Mouse (Mus musculus) embryonic stem cell, embryonic (primary cell): Measurements from ENCODE around the gene Azgp1.

Source experiments
- CTCF ChIA-PET, 4 experiments: fragments of 300-600 bp in 2 of 4; fragments of 350-600 bp in 2 of 4; sonication (Branson Sonifier 250); formaldehyde crosslinking; loops; one replicate each; lab custom pipeline; 2022; ENCODE audit warnings: inconsistent platforms in 2 of 4; lab: Charles Lee
- POLR2A ChIA-PET, 4 experiments: fragments of 300-600 bp in 2 of 4; fragments of 350-600 bp in 2 of 4; sonication (Branson Sonifier 250); formaldehyde crosslinking; loops; one replicate each; lab custom pipeline; 2022; ENCODE audit warnings: antibody characterized with exemption in 4 of 4, inconsistent platforms in 1 of 4; lab: Charles Lee

The Azgp1 gene

GRCm38 (mm10) chr5:137981300-137981699, at the start of gene Azgp1:
Azgp1 (plus strand) TSS chr5:137981520.
- CTCF ChIA-PET = no interaction called here
- POLR2A ChIA-PET = no interaction called here

GRCm38 (mm10) chr5:137933934-137934333, 47.4 kb upstream of the Azgp1 start:
- POLR2A ChIA-PET = interaction anchor here in 3 of 4 experiments (0.6 to 1.6 kb wide), 7 partner anchors 9 to 488 kb away, joined by 3 to 8 read pairs (median 3); partner anchors contain the start of gene Zkscan1 (in 1 of the 3)
- CTCF ChIA-PET = interaction anchor here in 2 of 4 experiments (0.6 to 1.1 kb wide), 2 partner anchors 197 to 276 kb away, joined by 3 to 7 read pairs; no protein-coding TSS in a partner anchor

GRCm38 (mm10) chr5:137936486-137936885, 44.8 kb upstream of the Azgp1 start:
- POLR2A ChIA-PET = no interaction called here
- CTCF ChIA-PET = interaction anchor here in 2 of 4 experiments (1.1 to 1.7 kb wide), 2 partner anchors 15 to 28 kb away, joined by 4 to 7 read pairs; no protein-coding TSS in a partner anchor

- ChIA-PET POLR2A (no interaction called here), CTCF (interaction anchor here (0.6 to 1.7 kb wide), 7 partner anchors 8 to 496 kb away, joined by 3 to 7 read pairs (median 4); no protein-coding TSS in a partner anchor)
These were observed 44.1 kb upstream of the Azgp1 start for GRCm38 (mm10) chr5:137937238-137937637.

GRCm38 (mm10) chr5:137940948-137941347, 40.4 kb upstream of the Azgp1 start:
- ChIA-PET POLR2A (interaction anchor here in 1 of 4 experiments (1.1 kb wide), 1 partner anchor 9 kb away, joined by 4 read pairs; no protein-coding TSS in a partner anchor), CTCF (interaction anchor here in 1 of 4 experiments (1.4 kb wide), 1 partner anchor 10 kb away, joined by 3 read pairs; no protein-coding TSS in a partner anchor)

- ChIA-PET CTCF (no interaction called here), POLR2A (interaction anchor here in 2 of 4 experiments (0.6 to 1.3 kb wide), 3 partner anchors 9 to 1886 kb away, joined by 3 to 7 read pairs (median 3); no protein-coding TSS in a partner anchor)
These were observed 38.2 kb upstream of the Azgp1 start for GRCm38 (mm10) chr5:137943133-137943532.

GRCm38 (mm10) chr5:137947303-137947702, 34.0 kb upstream of the Azgp1 start:
- CTCF ChIA-PET = no interaction called here
- POLR2A ChIA-PET = no interaction called here

- ChIA-PET CTCF (interaction anchor here (0.6 to 2.0 kb wide), 18 partner anchors 10 to 489 kb away, joined by 3 to 8 read pairs (median 3); no protein-coding TSS in a partner anchor), POLR2A (interaction anchor here (0.6 to 1.6 kb wide), 5 partner anchors 10 to 442 kb away, joined by 3 to 4 read pairs (median 3); partner anchors contain the start of gene Zkscan1 (in 1 of the 4))
These were observed 30.1 kb upstream of the Azgp1 start for GRCm38 (mm10) chr5:137951218-137951617.

GRCm38 (mm10) chr5:137956404-137956803, 24.9 kb upstream of the Azgp1 start:
- CTCF ChIA-PET = no interaction called here
- POLR2A ChIA-PET = no interaction called here

- POLR2A ChIA-PET = no interaction called here
- CTCF ChIA-PET = interaction anchor here in 1 of 4 experiments (0.5 kb wide), 1 partner anchor 11 kb away, joined by 7 read pairs; no protein-coding TSS in a partner anchor
These were observed 18.4 kb upstream of the Azgp1 start, which contains the start of gene Gjc3 for GRCm38 (mm10) chr5:137962945-137963344. Gjc3 (minus strand) TSS chr5:137963098.

GRCm38 (mm10) chr5:137966492-137966891, 14.8 kb upstream of the Azgp1 start:
- CTCF ChIA-PET = no interaction called here
- POLR2A ChIA-PET = no interaction called here

GRCm38 (mm10) chr5:137973161-137973560, 8.2 kb upstream of the Azgp1 start:
- POLR2A ChIA-PET = interaction anchor here in 2 of 4 experiments (0.7 to 1.1 kb wide), 2 partner anchors 95 to 113 kb away, joined by 3 to 4 read pairs; no protein-coding TSS in a partner anchor

GRCm38 (mm10) chr5:137973738-137974137, 7.6 kb upstream of the Azgp1 start:
- CTCF ChIA-PET = interaction anchor here (0.6 to 2.0 kb wide), 16 partner anchors 11 to 455 kb away, joined by 3 to 8 read pairs (median 4); partner anchors contain the start of genes Gigyf1 (in 1 of the 4) and Gjc3 (in 1 of the 4)
- POLR2A ChIA-PET = interaction anchor here in 2 of 4 experiments (0.7 to 1.1 kb wide), 2 partner anchors 95 to 112 kb away, joined by 3 to 4 read pairs; no protein-coding TSS in a partner anchor

More at GRCm38 (mm10) chr5:137973161-137973560, 8.2 kb upstream of the Azgp1 start:
- CTCF ChIA-PET = interaction anchor here (0.6 to 2.0 kb wide), 16 partner anchors 10 to 455 kb away, joined by 3 to 8 read pairs (median 4); partner anchors contain the start of genes Gigyf1 (in 1 of the 4) and Gjc3 (in 1 of the 4)

GRCm38 (mm10) chr5:137974724-137975123, 6.6 kb upstream of the Azgp1 start:
- POLR2A ChIA-PET = no interaction called here
- CTCF ChIA-PET = interaction anchor here in 1 of 4 experiments (0.6 kb wide), 1 partner anchor 225 kb away, joined by 4 read pairs; no protein-coding TSS in a partner anchor

- ChIA-PET POLR2A (no interaction called here), CTCF (no interaction called here)
These were observed 5.9 kb upstream of the Azgp1 start for GRCm38 (mm10) chr5:137975434-137975833.

GRCm38 (mm10) chr5:137977291-137977690, 4.0 kb upstream of the Azgp1 start:
- ChIA-PET POLR2A (no interaction called here), CTCF (no interaction called here)

GRCm38 (mm10) chr5:137979081-137979480, 2.2 kb upstream of the Azgp1 start:
- ChIA-PET POLR2A (no interaction called here), CTCF (no interaction called here)

- POLR2A ChIA-PET = no interaction called here
- CTCF ChIA-PET = no interaction called here
These were observed 5.0 kb downstream of the Azgp1 start for GRCm38 (mm10) chr5:137986351-137986750.

GRCm38 (mm10) chr5:138009437-138009836, 28.1 kb downstream of the Azgp1 start:
- ChIA-PET POLR2A (interaction anchor here in 3 of 4 experiments (0.5 to 0.6 kb wide), 3 partner anchors 13 to 313 kb away, joined by 3 read pairs; no protein-coding TSS in a partner anchor), CTCF (no interaction called here)

GRCm38 (mm10) chr5:138012382-138012781, 31.1 kb downstream of the Azgp1 start:
- POLR2A ChIA-PET = no interaction called here

More at GRCm38 (mm10) chr5:138012382-138012781, 31.1 kb downstream of the Azgp1 start:
- CTCF ChIA-PET = no interaction called here
